Mouse (Mus musculus) stomach, embryonic 14.5 days (tissue): ENCODE data around the gene Ceacam15. TPM values are rescaled to one million over a fixed set of nuclear protein-coding genes. Genes with fewer than 3 reads are reported as not detected.
"Not testable (repeated sequence)": the region's sequence is repeated elsewhere in the genome, so short reads cannot be mapped to it uniquely, and the experiment has no call there.

Experiments
- ATAC-seq: fragments of 200-750 bp; cut with Nextera tagmentation; 2 replicates; pipeline ENCODE4 v1.8.0; 2017; ENCODE audit warnings: low read depth, moderate TSS enrichment; ENCODE audit not compliant: insufficient number of reproducible peaks, insufficient read depth, low FRiP score
- H3K27ac ChIP-seq: fragments of 300-500 bp; sonication (generic); 2 replicates; pipeline ENCODE4 v1.5.1; 2014; ENCODE audit warnings: mild to moderate bottlenecking, low read length, moderate library complexity, mixed read lengths
- H3K27me3 ChIP-seq: fragments of 300-500 bp; sonication (generic); 2 replicates; pipeline ENCODE4 v1.6.1; 2014; ENCODE audit warnings: low read length, control low read depth, mixed read lengths; ENCODE audit not compliant: control insufficient read depth, insufficient read depth
- H3K36me3 ChIP-seq: fragments of 300-500 bp; sonication (generic); 2 replicates; pipeline ENCODE4 v1.6.1; 2014; ENCODE audit warnings: mild to moderate bottlenecking, control low read depth, low read length, moderate library complexity, mixed read lengths; ENCODE audit not compliant: control insufficient read depth, insufficient read depth
- H3K4me1 ChIP-seq: fragments of 300-500 bp; sonication (generic); 2 replicates; pipeline ENCODE4 v1.6.1; 2014; ENCODE audit warnings: low read length, control low read depth, mixed read lengths; ENCODE audit not compliant: control insufficient read depth, insufficient read depth
- H3K4me2 ChIP-seq: fragments of 300-500 bp; sonication (generic); replicated peaks from 2 replicates; pipeline ENCODE4 v1.6.1; 2014; ENCODE audit warnings: low read depth, low read length, control low read depth
- H3K4me3 ChIP-seq: fragments of 300-500 bp; sonication (generic); 2 replicates; pipeline ENCODE4 v1.5.1; 2014; ENCODE audit warnings: low read depth, low read length, control low read depth
- H3K9ac ChIP-seq: fragments of 300-500 bp; sonication (generic); replicated peaks from 2 replicates; pipeline ENCODE4 v1.6.1; 2014; ENCODE audit warnings: low read depth, mild to moderate bottlenecking, control low read depth, low read length, moderate library complexity, mixed read lengths
- H3K9me3 ChIP-seq: fragments of 300-500 bp; sonication (generic); 2 replicates; pipeline ENCODE4 v1.6.1; 2016; ENCODE audit warnings: low read depth, low read length, control low read depth; ENCODE audit not compliant: control insufficient read depth
- WGBS: fragments of 180-500 bp; shearing (Covaris S2); extraction: QIAGEN DNeasy Blood & Tissue Kit; methylation state at CpG from one replicate; pipeline ENCODE4 v1.1.7; 2014; 5-methylcytosine and 5-hydroxymethylcytosine counted together
- polyA plus RNA-seq: library from polyadenylated mRNA; unstranded; fragments of >200 nt; fragmentation: Nextera tagmentation; extraction: Ambion mirVana; gene quantifications from 2 replicates; pipeline ENCODE4 v1.2.1, GENCODE M21; 2014

Ceacam15 gene
- polyA plus RNA-seq, 1 experiment from 2014 or later, result not detected

DNA sequence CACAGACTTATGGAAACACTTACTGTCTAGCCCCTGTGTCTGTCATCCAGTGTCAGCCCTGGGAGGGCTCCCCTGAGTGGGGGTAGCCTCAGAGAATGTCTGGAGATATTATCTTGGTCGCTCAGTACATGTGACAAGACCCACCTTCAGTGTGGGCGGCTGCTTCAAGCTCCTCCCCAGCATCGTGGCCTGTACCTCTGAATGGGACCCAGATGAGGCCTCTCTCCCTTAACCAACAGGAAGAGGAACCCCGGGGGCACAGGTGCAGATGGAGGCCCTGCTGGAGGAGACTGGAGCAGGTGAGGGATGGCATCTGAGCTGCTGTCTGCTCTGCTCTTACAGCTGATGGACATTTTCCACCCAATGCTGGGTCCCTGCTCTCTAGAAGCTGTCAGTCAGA is 32.4 kb downstream of the Ceacam15 start:
- H3K27me3 ChIP-seq, H3K4me1 ChIP-seq, ATAC-seq, H3K36me3 ChIP-seq, H3K27ac ChIP-seq, H3K4me3 ChIP-seq, H3K4me2 ChIP-seq, H3K9me3 ChIP-seq, H3K9ac ChIP-seq: not testable (repeated sequence)
- 49% methylated on average over 3 of the region's 4 CpGs for WGBS

DNA sequence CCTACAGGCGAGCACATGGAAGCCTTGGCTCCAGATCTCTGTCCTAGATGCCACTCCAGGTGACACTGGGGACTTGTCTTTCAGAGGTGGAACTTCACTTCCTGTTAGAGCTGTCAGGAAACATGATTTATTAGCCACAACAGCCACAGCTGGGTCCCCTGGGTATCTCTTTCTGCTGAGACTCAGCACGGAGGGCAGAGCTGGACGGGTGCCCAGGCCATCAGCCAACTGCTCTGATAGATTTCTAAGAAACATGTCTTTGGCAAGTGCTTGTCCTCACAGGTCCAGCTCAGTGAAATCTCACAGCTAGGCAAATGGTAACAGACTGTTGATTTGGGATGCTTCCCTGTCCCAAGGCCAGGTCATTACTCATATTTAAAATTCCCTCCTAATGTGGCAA is 36.5 kb downstream of the Ceacam15 start:
- Histone ChIP-seq H3K27me3 (no peaks in the 10 kb centered on the region), H3K9ac (no peak overlapping the region), H3K4me3 (no peak overlapping the region), H3K4me1 (no peaks in the 10 kb centered on the region), H3K9me3 (no peaks in the 10 kb centered on the region), H3K36me3 (no peaks in the 10 kb centered on the region), H3K4me2 (no peak overlapping the region), H3K27ac (no peak overlapping the region)
- ATAC-seq, result no peak
- WGBS, result 62% methylated on average over 3 of the region's 3 CpGs

DNA sequence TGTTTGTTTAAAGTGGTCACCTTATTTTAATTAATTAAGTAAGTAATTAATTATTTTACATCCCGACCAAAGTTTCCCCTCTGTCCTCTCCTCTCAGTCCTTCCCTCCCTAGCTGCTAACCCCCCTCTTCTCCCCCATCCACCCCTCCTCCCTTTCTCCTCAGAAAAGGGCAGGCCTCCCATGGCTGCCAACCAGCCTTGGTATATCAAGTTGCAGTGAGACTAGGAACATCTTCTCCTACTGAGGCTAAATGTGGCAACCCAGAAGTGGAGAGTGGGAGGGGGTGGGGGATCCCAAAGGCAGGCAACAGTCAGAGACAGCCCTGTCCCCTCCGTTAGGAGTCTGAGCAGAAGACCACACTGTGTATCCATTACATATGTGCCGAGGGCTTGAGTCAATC is 40.4 kb downstream of the Ceacam15 start:
- Histone ChIP-seq H3K4me3 (no peak overlapping the region), H3K36me3 (no peaks in the 10 kb centered on the region), H3K9ac (no peak overlapping the region), H3K27ac (no peak overlapping the region), H3K9me3 (no peaks in the 10 kb centered on the region), H3K4me2 (no peak overlapping the region), H3K27me3 (no peaks in the 10 kb centered on the region), H3K4me1 (no peaks in the 10 kb centered on the region)
- no peak for ATAC-seq
- WGBS, result 41% methylated on average over 3 of the region's 3 CpGs

DNA sequence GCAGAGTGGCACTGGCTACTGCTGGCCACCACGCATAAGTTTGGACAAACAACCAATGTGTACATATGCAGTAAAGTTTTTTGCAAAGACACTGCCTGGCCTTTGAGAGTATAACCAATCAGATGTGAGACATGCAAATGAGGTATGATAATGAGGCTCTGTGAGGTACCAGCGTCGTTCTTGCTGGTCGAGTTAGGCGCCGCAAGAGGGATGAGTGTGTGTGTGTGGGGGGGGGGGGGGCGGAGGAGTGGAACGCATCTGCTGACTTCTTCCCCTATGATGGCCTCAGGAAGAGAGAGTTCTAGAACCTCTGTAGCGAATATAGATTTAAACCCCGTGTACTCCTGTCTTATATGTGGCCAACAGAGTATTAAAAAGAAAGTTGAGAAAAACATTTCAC is 41.6 kb downstream of the Ceacam15 start:
- WGBS, result 11% methylated on average over 10 of the region's 10 CpGs
- ATAC-seq, H3K4me2 ChIP-seq, H3K27me3 ChIP-seq, H3K4me1 ChIP-seq, H3K36me3 ChIP-seq, H3K9me3 ChIP-seq, H3K9ac ChIP-seq, H3K27ac ChIP-seq, H3K4me3 ChIP-seq: not testable (repeated sequence)

DNA sequence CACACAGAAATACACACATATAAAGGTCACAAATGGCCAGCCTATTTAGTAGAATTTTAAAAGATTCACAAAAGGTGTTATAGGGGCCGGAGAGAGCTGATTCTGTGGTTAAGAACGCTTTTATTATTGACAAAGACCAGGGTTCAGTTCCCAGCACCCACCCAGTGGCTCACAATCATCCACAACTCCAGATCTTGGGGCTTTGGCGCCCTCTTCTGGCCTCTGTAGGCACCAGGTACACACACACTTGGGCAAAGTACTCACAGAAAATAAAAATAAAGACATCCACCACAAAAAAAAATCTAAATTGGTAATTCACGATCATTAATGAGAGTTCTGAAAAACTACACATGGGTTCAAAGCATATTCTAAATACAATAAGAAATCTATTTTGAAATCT is 43.6 kb downstream of the Ceacam15 start:
- 68% methylated on average over 4 of the region's 4 CpGs for WGBS
- no peak for ATAC-seq
- Histone ChIP-seq H3K36me3 (no peaks in the 10 kb centered on the region), H3K27me3 (no peaks in the 10 kb centered on the region), H3K4me3 (no peak overlapping the region), H3K4me1 (no peaks in the 10 kb centered on the region), H3K9me3 (no peaks in the 10 kb centered on the region), H3K9ac (no peak overlapping the region), H3K4me2 (no peak overlapping the region), H3K27ac (no peak overlapping the region)

DNA sequence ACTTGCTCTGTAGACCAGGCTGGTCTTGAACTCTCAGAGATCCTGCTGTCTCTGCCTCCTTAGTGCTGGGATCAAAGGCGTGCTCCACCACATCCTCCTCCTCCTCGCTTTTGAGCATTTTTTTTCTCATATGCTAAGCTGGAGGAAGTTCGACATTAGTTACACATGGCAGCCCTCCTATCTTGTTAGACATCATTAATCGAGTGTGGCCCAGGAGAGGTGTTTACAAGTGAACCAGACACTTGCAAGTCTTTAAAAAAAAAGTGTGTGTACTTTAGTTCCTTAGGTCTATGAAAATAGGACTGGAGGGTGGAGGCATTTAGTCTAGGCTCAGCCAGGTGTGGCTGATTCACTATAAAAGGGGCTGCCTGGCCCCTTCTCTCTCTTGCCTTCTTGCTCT is 44.5 kb downstream of the Ceacam15 start:
- ATAC-seq, result no peak
- H3K27ac ChIP-seq, result no peak overlapping the region
- H3K27me3 ChIP-seq, result no peaks in the 10 kb centered on the region
- H3K9me3 ChIP-seq, result no peaks in the 10 kb centered on the region
- 45% methylated on average over 4 of the region's 4 CpGs for WGBS
- no peak overlapping the region for H3K9ac ChIP-seq
- H3K4me2 ChIP-seq, result no peak overlapping the region
- no peak overlapping the region for H3K4me3 ChIP-seq
- H3K36me3 ChIP-seq, result no peaks in the 10 kb centered on the region
- H3K4me1 ChIP-seq, result no peaks in the 10 kb centered on the region

DNA sequence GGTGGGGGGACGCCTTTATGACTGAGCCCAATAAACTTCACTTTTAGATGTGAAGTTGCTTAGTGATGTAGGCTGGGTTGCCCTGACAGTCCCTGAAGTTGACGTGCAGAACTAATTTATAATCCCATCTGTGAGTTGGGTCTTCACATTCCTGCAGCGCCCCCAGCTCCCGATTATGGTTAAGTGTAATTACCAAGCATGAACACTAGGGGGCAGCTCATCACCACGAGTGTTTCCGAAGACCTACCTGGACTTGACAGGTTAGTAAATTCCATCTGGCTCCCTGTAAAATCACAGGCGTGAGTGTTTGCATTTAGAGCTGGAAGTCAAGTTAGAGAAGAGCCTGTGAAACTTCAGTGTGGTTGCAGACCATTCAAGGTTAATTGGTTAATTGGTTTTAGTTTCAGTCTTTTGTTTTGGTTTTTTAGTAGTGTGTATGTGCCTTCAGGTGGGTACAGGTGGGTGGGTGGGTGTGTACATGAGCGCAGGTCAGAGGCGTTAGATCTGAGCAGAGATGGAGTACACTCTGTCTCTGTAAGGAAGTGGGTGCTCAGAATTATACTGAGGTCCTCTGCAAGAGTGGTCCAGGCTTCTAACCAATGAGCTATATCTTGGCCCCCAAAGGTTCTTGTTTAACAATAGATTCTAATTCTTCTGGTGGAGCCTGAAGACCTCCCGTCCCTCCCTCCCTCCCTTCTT is 45.8 kb downstream of the Ceacam15 start:
- no peak for ATAC-seq
- 17% methylated on average over 10 of the region's 10 CpGs for WGBS
- H3K4me3 ChIP-seq, result no peak overlapping the region

DNA sequence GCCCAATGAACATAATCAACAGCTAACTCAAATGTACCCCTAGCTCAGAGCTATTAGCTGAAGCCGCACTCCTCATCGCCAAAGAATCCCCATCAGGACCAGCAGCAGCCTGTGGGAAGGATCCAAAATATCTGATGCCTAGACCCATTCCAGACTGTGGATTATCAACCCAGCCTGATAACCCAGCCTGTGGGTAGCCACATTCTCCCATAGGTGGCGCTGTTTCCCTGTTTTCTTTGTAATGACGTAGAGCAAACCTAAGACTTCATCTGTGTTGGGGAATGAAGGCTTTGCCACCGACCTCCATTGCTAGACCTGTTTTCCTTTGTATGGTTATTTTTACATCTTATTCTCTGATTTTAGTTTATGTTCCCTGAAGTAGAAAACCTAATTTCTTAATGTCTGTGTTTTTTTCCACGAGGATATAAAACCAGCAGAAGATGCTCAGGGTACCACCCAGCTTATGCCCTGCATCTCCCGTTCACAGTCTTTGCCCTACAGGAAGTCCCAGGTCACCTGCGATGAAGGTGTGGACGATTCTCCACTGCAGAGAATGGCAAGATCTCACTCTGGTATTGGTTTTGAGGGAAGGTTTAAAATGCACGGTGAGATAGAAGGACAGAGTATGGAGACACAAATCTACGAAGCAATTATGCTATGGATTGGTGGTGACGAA is 47.3 kb downstream of the Ceacam15 start:
- ATAC-seq, result peak; percentile 70; the same call in 1 of the 2 replicates
- 36% methylated on average over 12 of the region's 12 CpGs for WGBS
- H3K36me3 ChIP-seq, result no peaks in the 10 kb centered on the region

More for the DNA sequence above, 45.8 kb downstream of the Ceacam15 start:
- Histone ChIP-seq H3K27me3 (no peaks in the 10 kb centered on the region), H3K4me1 (no peaks in the 10 kb centered on the region), H3K27ac (no peak overlapping the region), H3K4me2 (no peak overlapping the region), H3K9ac (no peak overlapping the region), H3K36me3 (no peaks in the 10 kb centered on the region), H3K9me3 (no peaks in the 10 kb centered on the region)

DNA sequence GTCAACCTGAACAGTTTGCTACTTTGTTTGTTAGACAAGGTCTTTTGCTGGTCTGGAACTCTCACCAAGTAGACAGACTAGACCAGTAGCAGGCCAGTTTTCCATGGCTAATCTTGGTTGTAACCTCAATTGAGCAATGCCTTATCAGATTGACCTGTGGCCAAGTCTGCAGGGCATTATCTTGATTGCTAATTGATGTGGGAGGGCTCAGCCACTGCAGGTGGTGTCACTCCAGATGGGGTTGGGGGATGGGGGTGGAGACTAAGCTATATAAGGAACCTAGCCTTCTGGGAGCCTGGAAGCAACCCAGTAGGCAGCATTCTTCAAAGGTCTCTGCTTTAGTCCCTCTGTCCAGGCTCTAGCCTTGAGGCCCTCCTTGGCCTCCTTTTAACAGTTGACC is 51.8 kb downstream of the Ceacam15 start:
- Histone ChIP-seq H3K9me3 (no peaks in the 10 kb centered on the region), H3K4me1 (no peaks in the 10 kb centered on the region), H3K27me3 (no peaks in the 10 kb centered on the region), H3K4me3 (no peak overlapping the region), H3K27ac (no peak overlapping the region), H3K4me2 (no peak overlapping the region), H3K9ac (no peak overlapping the region), H3K36me3 (no peaks in the 10 kb centered on the region)
- no peak for ATAC-seq

More for the DNA sequence above, 47.3 kb downstream of the Ceacam15 start:
- Histone ChIP-seq H3K4me2 (no peak overlapping the region), H3K9ac (no peak overlapping the region), H3K27ac (no peak overlapping the region), H3K4me3 (no peak overlapping the region), H3K27me3 (no peaks in the 10 kb centered on the region), H3K9me3 (no peaks in the 10 kb centered on the region), H3K4me1 (no peaks in the 10 kb centered on the region)
